ENCODE assay signal across 18 mouse cellular contexts in the genomic region with DNA sequence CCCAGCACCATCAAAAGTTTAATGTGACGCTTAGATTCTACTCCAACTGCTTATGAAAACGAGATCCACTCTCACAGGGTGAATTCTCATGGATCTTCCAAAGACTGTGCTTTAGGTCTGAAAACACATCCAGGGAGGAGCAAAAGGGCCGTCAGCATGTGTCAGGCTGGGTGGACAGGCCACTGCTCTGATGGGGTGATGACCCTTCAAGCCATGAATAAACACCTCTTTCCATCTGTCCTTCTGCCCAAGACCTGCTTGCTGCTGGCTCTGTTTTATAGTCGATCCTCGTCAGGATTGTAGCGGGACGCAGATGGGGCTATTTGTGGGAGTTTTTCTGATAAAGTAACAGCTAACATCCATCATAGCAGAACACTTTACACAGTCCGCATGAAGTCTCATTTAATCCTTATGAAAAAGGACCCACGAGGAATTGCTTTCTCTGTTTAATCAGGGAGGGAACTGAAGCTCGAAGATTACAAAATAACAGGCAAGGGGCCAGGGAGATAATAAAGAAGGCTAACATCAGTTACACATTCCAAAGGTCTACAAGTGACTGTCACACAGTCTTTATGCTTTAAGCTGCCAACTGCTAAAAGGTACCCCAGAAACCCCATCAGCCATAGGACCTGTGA. TPM values are rescaled to one million over a fixed set of nuclear protein-coding genes. Genes with fewer than 3 reads are reported as not detected.
A peak's percentile ranks its signal among the peaks of the same experiment; 100 is the strongest.
DNase-seq lines count a peak whose midpoint lies in the region; ATAC-seq and TF ChIP-seq lines count a peak whose summit lies in the region.
"Had no signal": no experiment of that assay in that cellular context is flagged by ENCODE, and none has a peak within 500 bp of the region (broad histone marks: within the 10 kb centered on the region; RNA-seq: fewer than 3 reads in every experiment).

No protein-coding gene starts in this region.

- no peak overlapping the region for H3K4me2 ChIP-seq in heart, embryonic 14.5 days (ENCODE audit: low read length)
- no peak overlapping the region for H3K4me2 ChIP-seq in intestine, embryonic 16.5 days (ENCODE audit: low read depth, low read length)
- H3K4me2 ChIP-seq in intestine, embryonic 15.5 days (replicated peaks), result no peak overlapping the region
- no peak overlapping the region for H3K4me2 ChIP-seq in lung, postnatal 0 days (replicated peaks; ENCODE audit: low read depth, low read length)
- H3K4me2 ChIP-seq: limb, embryonic 15.5 days had no signal

- no peaks in the 10 kb centered on the region for H3K27me3 ChIP-seq in heart, embryonic 14.5 days (ENCODE audit: control insufficient read depth, insufficient read depth, low read length)
- no peaks in the 10 kb centered on the region for H3K27me3 ChIP-seq in intestine, embryonic 16.5 days (replicated peaks; ENCODE audit: control insufficient read depth, insufficient read depth, low read length)
- H3K27me3 ChIP-seq in intestine, embryonic 15.5 days (replicated peaks), result no peaks in the 10 kb centered on the region
- H3K27me3 ChIP-seq in lung, postnatal 0 days (replicated peaks; ENCODE audit: insufficient read depth, low read length), result no peaks in the 10 kb centered on the region
- H3K27me3 ChIP-seq: limb, embryonic 15.5 days had no signal

- ATAC-seq in heart, embryonic 14.5 days (ENCODE audit: insufficient number of reproducible peaks, insufficient read depth, low FRiP score, low read depth), result no peak
- ATAC-seq in intestine, embryonic 16.5 days, result peak; percentile 35; the same call in 1 of the 2 replicates
- ATAC-seq in intestine, embryonic 15.5 days, result no peak
- peak; percentile 20; the same call in 1 of the 2 replicates for ATAC-seq in lung, postnatal 0 days

- H3K27ac ChIP-seq in heart, embryonic 14.5 days (replicated peaks in 1 of 2; ENCODE audit: control insufficient read depth in 1 of 2, insufficient read depth in 1 of 2, low read depth in 2 of 2, low read length in 2 of 2), result peak overlapping the region; percentile 10 to 53; a peak in 3 of 4 replicates
- H3K27ac ChIP-seq in intestine, embryonic 16.5 days (ENCODE audit: low read length), result no peak overlapping the region
- no peak overlapping the region for H3K27ac ChIP-seq in intestine, embryonic 15.5 days
- H3K27ac ChIP-seq in lung, postnatal 0 days (ENCODE audit: low read length), result peak overlapping the region; percentile 44; the same call in 1 of the 2 replicates
- H3K27ac ChIP-seq: layer of hippocampus, adult 2 months; limb, embryonic 15.5 days; macrophage; midbrain, embryonic 10.5 days had no signal

- WGBS in heart, embryonic 14.5 days, result 36% methylated on average over 10 of the region's 10 CpGs
- 38% methylated on average over 10 of the region's 10 CpGs for WGBS in intestine, embryonic 16.5 days
- WGBS in intestine, embryonic 15.5 days, result 44% methylated on average over 10 of the region's 10 CpGs
- WGBS in lung, postnatal 0 days, result 43% methylated on average over 10 of the region's 10 CpGs

- H3K4me1 ChIP-seq in heart, embryonic 14.5 days (ENCODE audit: control insufficient read depth in 2 of 2, insufficient read depth in 2 of 2, low read length in 2 of 2), result peaks cover 7 to 27% of the 10 kb centered on the region in 2 experiments
- peaks cover 10% of the 10 kb centered on the region; the same call in 1 of the 2 replicates for H3K4me1 ChIP-seq in intestine, embryonic 16.5 days (ENCODE audit: control insufficient read depth, insufficient read depth, low read length)
- peaks cover 6% of the 10 kb centered on the region for H3K4me1 ChIP-seq in intestine, embryonic 15.5 days (replicated peaks)
- H3K4me1 ChIP-seq in lung, postnatal 0 days (ENCODE audit: insufficient read depth, low read depth, low read length), result peaks cover 8% of the 10 kb centered on the region; the same call in 1 of the 2 replicates

- H3K4me3 ChIP-seq in heart, embryonic 14.5 days (ENCODE audit: control insufficient read depth in 1 of 2, insufficient read depth in 1 of 2, low read depth in 1 of 2, low read length in 2 of 2), result no peak overlapping the region
- H3K4me3 ChIP-seq in intestine, embryonic 16.5 days (ENCODE audit: low read length), result no peak overlapping the region
- no peak overlapping the region for H3K4me3 ChIP-seq in intestine, embryonic 15.5 days (replicated peaks)
- no peak overlapping the region for H3K4me3 ChIP-seq in lung, postnatal 0 days (ENCODE audit: low read depth, low read length)
- H3K4me3 ChIP-seq: layer of hippocampus, adult 2 months; limb, embryonic 15.5 days; midbrain, embryonic 10.5 days had no signal

- H3K36me3 ChIP-seq in heart, embryonic 14.5 days (ENCODE audit: control insufficient read depth, insufficient read depth, low read length), result peaks cover 43% of the 10 kb centered on the region
- peaks cover 9% of the 10 kb centered on the region; the same call in 1 of the 2 replicates for H3K36me3 ChIP-seq in intestine, embryonic 16.5 days (ENCODE audit: control insufficient read depth, insufficient read depth, low read length)
- H3K36me3 ChIP-seq in intestine, embryonic 15.5 days, result peaks cover 18% of the 10 kb centered on the region
- no peaks in the 10 kb centered on the region for H3K36me3 ChIP-seq in lung, postnatal 0 days (ENCODE audit: insufficient read depth, low read length)

- DNase-seq in heart, adult 8-10 months (ENCODE audit: low spot score), result no peak
- peak; percentile 52 for DNase-seq in lung, postnatal 0 days (ENCODE audit: low spot score)
- no peak for DNase-seq in lung, postnatal 14 days
- DNase-seq in urinary bladder, adult 2 months (ENCODE audit: low spot score), result no peak
- DNase-seq: adrenal gland, adult 2 months; cerebellum, adult 2 months; cerebellum, postnatal 36 days; gastrocnemius, postnatal 25 days; kidney, adult 8-10 months; kidney, postnatal 14 days; right cerebral cortex, adult 18-20 months had no signal

- H3K9me3 ChIP-seq in heart, embryonic 14.5 days (ENCODE audit: control insufficient read depth, low read length), result no peaks in the 10 kb centered on the region
- H3K9me3 ChIP-seq in intestine, embryonic 16.5 days (ENCODE audit: control insufficient read depth, low read length), result no peaks in the 10 kb centered on the region
- no peaks in the 10 kb centered on the region for H3K9me3 ChIP-seq in intestine, embryonic 15.5 days
- H3K9me3 ChIP-seq in lung, postnatal 0 days (ENCODE audit: low read length), result no peaks in the 10 kb centered on the region
- H3K9me3 ChIP-seq: limb, embryonic 15.5 days; midbrain, embryonic 10.5 days had no signal

- H3K9ac ChIP-seq in heart, embryonic 14.5 days (ENCODE audit: low read length), result peak overlapping the region; percentile 21; the same call in 1 of the 2 replicates
- no peak overlapping the region for H3K9ac ChIP-seq in intestine, embryonic 16.5 days (ENCODE audit: low read depth, low read length)
- no peak overlapping the region for H3K9ac ChIP-seq in intestine, embryonic 15.5 days
- no peak overlapping the region for H3K9ac ChIP-seq in lung, postnatal 0 days (replicated peaks; ENCODE audit: low read depth)
- H3K9ac ChIP-seq: limb, embryonic 15.5 days had no signal

- no peak for TF ChIP-seq CTCF in lung, postnatal 0 days (IDR thresholded peaks at IDR 0.05)

- peak; percentile 42 for TF ChIP-seq EP300 in lung, postnatal 0 days (IDR thresholded peaks at IDR 0.05)

RNA-seq across cellular contexts. Expression of a gene that starts 25.5 kb away (rescaled TPM):
- 0.51 and 0.89 TPM in 2 replicates for polyA plus RNA-seq in heart, embryonic 14.5 days (2014; fragmentation: Nextera tagmentation; extraction: Ambion mirVana)
- under 1 TPM in 2 of 4 experiments, not detected in 2; 0.05 to 0.09 TPM for total RNA-seq in heart, adult 8-10 months (2022)
- 0.28 and 0.40 TPM in 2 replicates for polyA plus RNA-seq in intestine, embryonic 16.5 days (2015; fragmentation: Nextera tagmentation; extraction: Ambion mirVana)
- 0.44 and 0.49 TPM in 2 replicates for polyA plus RNA-seq in intestine, embryonic 15.5 days (2015; fragmentation: Nextera tagmentation; extraction: Ambion mirVana)
- polyA plus RNA-seq in lung, postnatal 0 days (2015; fragmentation: Nextera tagmentation; extraction: Ambion mirVana), result 0.57 and 0.83 TPM in 2 replicates
- polyA plus RNA-seq in urinary bladder, adult 2 months (2012; rRNA removed), result 0.37 and 0.77 TPM in 2 replicates
- total RNA-seq: gastrocnemius, postnatal 25 days had no signal

RNA-seq across cellular contexts. Expression of a gene that starts 39.9 kb away (rescaled TPM):
- polyA plus RNA-seq in heart, embryonic 14.5 days (2014; fragmentation: Nextera tagmentation; extraction: Ambion mirVana), result 76.7 and 82.0 TPM in 2 replicates
- 10 to 100 TPM; 28.0 to 31.6 (median 28.8) TPM for total RNA-seq in heart, adult 8-10 months (2022)
- polyA plus RNA-seq in intestine, embryonic 16.5 days (2015; fragmentation: Nextera tagmentation; extraction: Ambion mirVana), result 12.5 and 15.1 TPM in 2 replicates
- 90.4 and 95.3 TPM in 2 replicates for polyA plus RNA-seq in intestine, embryonic 15.5 days (2015; fragmentation: Nextera tagmentation; extraction: Ambion mirVana)
- 91.3 and 104 TPM in 2 replicates for polyA plus RNA-seq in lung, postnatal 0 days (2015; fragmentation: Nextera tagmentation; extraction: Ambion mirVana)
- polyA plus RNA-seq in urinary bladder, adult 2 months (2012; rRNA removed), result 28.6 and 32.6 TPM in 2 replicates

Comparison
In these comparisons a context has a peak if more than half of its experiments do, and no peak if none do; other contexts are left out.
1. ATAC-seq: peak in intestine, embryonic 16.5 days (single experiment) and lung, postnatal 0 days (single experiment); none in heart, embryonic 14.5 days (single experiment) and intestine, embryonic 15.5 days (single experiment).
2. H3K27ac ChIP-seq: peak in heart, embryonic 14.5 days (2 of 2) and lung, postnatal 0 days (single experiment); none in intestine, embryonic 16.5 days (single experiment) and intestine, embryonic 15.5 days (single experiment).